Mouse (Mus musculus): ENCODE data around the gene Vps9d1. TPM values are rescaled to one million over a fixed set of nuclear protein-coding genes. Genes with fewer than 3 reads are reported as not detected.
"Not testable (repeated sequence)": the region's sequence is repeated elsewhere in the genome, so short reads cannot be mapped to it uniquely, and the experiment has no call there.

Vps9d1 gene
- polyA plus RNA-seq, 2 experiments from 2014 or later: 7.1 to 7.2 TPM

GRCm38 (mm10) chr8:123252925-123253324, 1.2 kb downstream of the Vps9d1 start:
- no peak for ATAC-seq

GRCm38 (mm10) chr8:123250940-123251339, 3.2 kb downstream of the Vps9d1 start:
- no peak for ATAC-seq

GRCm38 (mm10) chr8:123248596-123248995, 5.6 kb downstream of the Vps9d1 start:
- ATAC-seq: no peak

GRCm38 (mm10) chr8:123247748-123248147, 6.4 kb downstream of the Vps9d1 start:
- no peak for ATAC-seq

GRCm38 (mm10) chr8:123245543-123245942, 8.6 kb downstream of the Vps9d1 start:
- ATAC-seq: no peak

- ATAC-seq: no peak
Observed at GRCm38 (mm10) chr8:123244382-123244781, 9.8 kb downstream of the Vps9d1 start.

- ATAC-seq: no peak
Observed at GRCm38 (mm10) chr8:123243053-123243452, 11.1 kb downstream of the Vps9d1 start.

- ATAC-seq: no peak
Observed at GRCm38 (mm10) chr8:123242107-123242923, 11.8 kb downstream of the Vps9d1 start.

GRCm38 (mm10) chr8:123239398-123239797, 14.8 kb downstream of the Vps9d1 start:
- no peak for ATAC-seq

GRCm38 (mm10) chr8:123235520-123236497, 18.3 kb downstream of the Vps9d1 start, which contains the start of gene Spata2l:
Gene Spata2l, minus strand, starts transcription at chr8:123236233.
- ATAC-seq: peak; percentile 99

GRCm38 (mm10) chr8:123234918-123235519, 19.1 kb downstream of the Vps9d1 start:
- ATAC-seq: no peak

GRCm38 (mm10) chr8:123233760-123234159, 20.4 kb downstream of the Vps9d1 start:
- ATAC-seq: no peak

- ATAC-seq: no peak
Observed at GRCm38 (mm10) chr8:123233300-123233699, 20.8 kb downstream of the Vps9d1 start.

- no peak for ATAC-seq
Observed at GRCm38 (mm10) chr8:123232553-123232952, 21.6 kb downstream of the Vps9d1 start.

GRCm38 (mm10) chr8:123231742-123232141, 22.4 kb downstream of the Vps9d1 start:
- ATAC-seq: no peak

- not testable (repeated sequence) for ATAC-seq
Observed at GRCm38 (mm10) chr8:123230326-123230725, 23.8 kb downstream of the Vps9d1 start.

GRCm38 (mm10) chr8:123228416-123228815, 25.7 kb downstream of the Vps9d1 start:
- ATAC-seq: no peak

GRCm38 (mm10) chr8:123224278-123225266, 29.6 kb downstream of the Vps9d1 start, which contains the start of gene Cdk10:
Gene Cdk10, plus strand, starts transcription at chr8:123224842.
- ATAC-seq: peak; percentile 76

- no peak for ATAC-seq
Observed at GRCm38 (mm10) chr8:123220917-123221316, 33.2 kb downstream of the Vps9d1 start.

- no peak for ATAC-seq
Observed at GRCm38 (mm10) chr8:123215430-123215829, 38.7 kb downstream of the Vps9d1 start.

- no peak for ATAC-seq
Observed at GRCm38 (mm10) chr8:123213118-123213772, 40.9 kb downstream of the Vps9d1 start.
